Mouse (Mus musculus): ENCODE measurements around the gene Ephb6.

- TF ChIP-seq CTCF (IDR thresholded peaks at IDR 0.05; ENCODE audit: insufficient read depth, low read length) (no peak), POLR2A (IDR thresholded peaks at IDR 0.05; ENCODE audit: borderline replicate concordance, extremely low read depth, low read depth, low read length) (no peak)
Measured at GRCm38 (mm10) chr6:41646672-41647071, 41.4 kb downstream of the Ephb6 start.
